Mouse (Mus musculus) frontal cortex, postnatal 10 days (tissue): ENCODE data around the gene Prr29.
A peak's percentile ranks its signal among the peaks of the same experiment; 100 is the strongest.

Source experiments
- DNase-seq, 2 experiments: peaks; one replicate each; pipeline ENCODE4 v3.0.0; 2022; ENCODE audit warnings: low spot score in 2 of 2, mixed read lengths in 1 of 2

Prr29 gene

GRCm38 (mm10) chr11:106410507-106410906 is 45.2 kb downstream of the Prr29 start:
- DNase-seq, result no peak

GRCm38 (mm10) chr11:106411157-106411556 is 45.9 kb downstream of the Prr29 start:
- DNase-seq, result no peak

GRCm38 (mm10) chr11:106412641-106413360 is 47.5 kb downstream of the Prr29 start:
- no peak for DNase-seq

GRCm38 (mm10) chr11:106416331-106416730 is 51.1 kb downstream of the Prr29 start:
- DNase-seq, result no peak

- no peak for DNase-seq
Measured at GRCm38 (mm10) chr11:106417860-106418259, 52.6 kb downstream of the Prr29 start.

- peak; percentile 58 to 79 for DNase-seq
Measured at GRCm38 (mm10) chr11:106418622-106419196, 53.4 kb downstream of the Prr29 start.

GRCm38 (mm10) chr11:106419262-106420102 is 54.2 kb downstream of the Prr29 start:
- no peak for DNase-seq

- no peak for DNase-seq
Measured at GRCm38 (mm10) chr11:106425201-106425600, 59.9 kb downstream of the Prr29 start.

GRCm38 (mm10) chr11:106426447-106426846 is 61.2 kb downstream of the Prr29 start:
- DNase-seq, result no peak
